Mouse (Mus musculus): ENCODE measurements around the gene Tada3. TPM values are rescaled to one million over a fixed set of nuclear protein-coding genes. Genes with fewer than 3 reads are reported as not detected.

Tada3 gene
- polyA plus RNA-seq, 1 experiment from 2014 or later = 52.6 TPM

- no peaks in the 10 kb centered on the region for H3K27me3 ChIP-seq (ENCODE audit: control insufficient read depth, insufficient read depth, low read length)
- no peak overlapping the region for H3K4me3 ChIP-seq (ENCODE audit: low read depth, low read length)
- no peak overlapping the region for H3K4me2 ChIP-seq (replicated peaks; ENCODE audit: low read depth, low read length)
- H3K4me1 ChIP-seq (ENCODE audit: control insufficient read depth, insufficient read depth, low read length) = no peaks in the 10 kb centered on the region
- peaks cover 15% of the 10 kb centered on the region for H3K36me3 ChIP-seq (ENCODE audit: control insufficient read depth, insufficient read depth, low read length)
- no peak overlapping the region for H3K27ac ChIP-seq (ENCODE audit: low read length)
- WGBS = 65% methylated on average over 8 of the region's 8 CpGs
- no peak for ATAC-seq (ENCODE audit: insufficient number of reproducible peaks, insufficient read depth, low FRiP score, low read depth)
- no peak overlapping the region for H3K9ac ChIP-seq (replicated peaks; ENCODE audit: low read depth, low read length)
- H3K9me3 ChIP-seq (ENCODE audit: control insufficient read depth, low read depth, low read length) = no peaks in the 10 kb centered on the region
Measured at GRCm38 (mm10) chr6:113364518-113365135, 13.1 kb downstream of the Tada3 start.

- no peak overlapping the region for H3K4me2 ChIP-seq (replicated peaks; ENCODE audit: low read depth, low read length)
- H3K9me3 ChIP-seq (ENCODE audit: control insufficient read depth, low read depth, low read length) = no peaks in the 10 kb centered on the region
- WGBS = 90% methylated on average over 1 of the region's 1 CpGs
- H3K9ac ChIP-seq (replicated peaks; ENCODE audit: low read depth, low read length) = no peak overlapping the region
- no peak for ATAC-seq (ENCODE audit: insufficient number of reproducible peaks, insufficient read depth, low FRiP score, low read depth)
- 0 out of 2 replicates have a peak, but pooled peaks cover 3% of the 10 kb centered on the region for H3K36me3 ChIP-seq (ENCODE audit: control insufficient read depth, insufficient read depth, low read length)
- H3K4me1 ChIP-seq (ENCODE audit: control insufficient read depth, insufficient read depth, low read length) = no peaks in the 10 kb centered on the region
- no peak overlapping the region for H3K4me3 ChIP-seq (ENCODE audit: low read depth, low read length)
- no peak overlapping the region for H3K27ac ChIP-seq (ENCODE audit: low read length)
- no peaks in the 10 kb centered on the region for H3K27me3 ChIP-seq (ENCODE audit: control insufficient read depth, insufficient read depth, low read length)
Measured at GRCm38 (mm10) chr6:113362241-113362640, 15.4 kb downstream of the Tada3 start.

- Histone ChIP-seq H3K4me2 (replicated peaks; ENCODE audit: low read depth, low read length) (no peak overlapping the region), H3K4me1 (ENCODE audit: control insufficient read depth, insufficient read depth, low read length) (no peaks in the 10 kb centered on the region), H3K9me3 (ENCODE audit: control insufficient read depth, low read depth, low read length) (no peaks in the 10 kb centered on the region), H3K27me3 (ENCODE audit: control insufficient read depth, insufficient read depth, low read length) (no peaks in the 10 kb centered on the region), H3K4me3 (ENCODE audit: low read depth, low read length) (no peak overlapping the region), H3K36me3 (ENCODE audit: control insufficient read depth, insufficient read depth, low read length) (no peaks in the 10 kb centered on the region), H3K9ac (replicated peaks; ENCODE audit: low read depth, low read length) (no peak overlapping the region), H3K27ac (ENCODE audit: low read length) (no peak overlapping the region)
- 73% methylated on average over 4 of the region's 4 CpGs for WGBS
- ATAC-seq (ENCODE audit: insufficient number of reproducible peaks, insufficient read depth, low FRiP score, low read depth) = no peak
Measured at GRCm38 (mm10) chr6:113361476-113361875, 16.2 kb downstream of the Tada3 start.

GRCm38 (mm10) chr6:113353696-113354095 lies 24.0 kb downstream of the Tada3 start:
- no peak overlapping the region for H3K27ac ChIP-seq (ENCODE audit: low read length)
- no peaks in the 10 kb centered on the region for H3K9me3 ChIP-seq (ENCODE audit: control insufficient read depth, low read depth, low read length)
- WGBS = 70% methylated on average over 3 of the region's 3 CpGs
- ATAC-seq (ENCODE audit: insufficient number of reproducible peaks, insufficient read depth, low FRiP score, low read depth) = no peak
- H3K36me3 ChIP-seq (ENCODE audit: control insufficient read depth, insufficient read depth, low read length) = no peaks in the 10 kb centered on the region
- H3K9ac ChIP-seq (replicated peaks; ENCODE audit: low read depth, low read length) = no peak overlapping the region
- H3K4me2 ChIP-seq (replicated peaks; ENCODE audit: low read depth, low read length) = no peak overlapping the region
- no peak overlapping the region for H3K4me3 ChIP-seq (ENCODE audit: low read depth, low read length)
- 0 out of 2 replicates have a peak, but pooled peaks cover 3% of the 10 kb centered on the region for H3K4me1 ChIP-seq (ENCODE audit: control insufficient read depth, insufficient read depth, low read length)
- H3K27me3 ChIP-seq (ENCODE audit: control insufficient read depth, insufficient read depth, low read length) = no peaks in the 10 kb centered on the region

- Histone ChIP-seq H3K9me3 (ENCODE audit: control insufficient read depth, low read depth, low read length) (no peaks in the 10 kb centered on the region), H3K36me3 (ENCODE audit: control insufficient read depth, insufficient read depth, low read length) (no peaks in the 10 kb centered on the region), H3K27me3 (ENCODE audit: control insufficient read depth, insufficient read depth, low read length) (no peaks in the 10 kb centered on the region), H3K4me3 (ENCODE audit: low read depth, low read length) (no peak overlapping the region), H3K27ac (ENCODE audit: low read length) (no peak overlapping the region), H3K4me2 (replicated peaks; ENCODE audit: low read depth, low read length) (no peak overlapping the region), H3K9ac (replicated peaks; ENCODE audit: low read depth, low read length) (no peak overlapping the region), H3K4me1 (ENCODE audit: control insufficient read depth, insufficient read depth, low read length) (0 out of 2 replicates have a peak, but pooled peaks cover 3% of the 10 kb centered on the region)
- no peak for ATAC-seq (ENCODE audit: insufficient number of reproducible peaks, insufficient read depth, low FRiP score, low read depth)
- WGBS = 80% methylated on average over 3 of the region's 3 CpGs
Measured at GRCm38 (mm10) chr6:113352820-113353219, 24.9 kb downstream of the Tada3 start.

- no peaks in the 10 kb centered on the region for H3K27me3 ChIP-seq (ENCODE audit: control insufficient read depth, insufficient read depth, low read length)
- H3K9me3 ChIP-seq (ENCODE audit: control insufficient read depth, low read depth, low read length) = no peaks in the 10 kb centered on the region
- no peaks in the 10 kb centered on the region for H3K36me3 ChIP-seq (ENCODE audit: control insufficient read depth, insufficient read depth, low read length)
- H3K4me1 ChIP-seq (ENCODE audit: control insufficient read depth, insufficient read depth, low read length) = 0 out of 2 replicates have a peak, but pooled peaks cover 3% of the 10 kb centered on the region
- H3K9ac ChIP-seq (replicated peaks; ENCODE audit: low read depth, low read length) = no peak overlapping the region
- 46% methylated on average over 10 of the region's 10 CpGs for WGBS
- no peak for ATAC-seq (ENCODE audit: insufficient number of reproducible peaks, insufficient read depth, low FRiP score, low read depth)
- no peak overlapping the region for H3K4me2 ChIP-seq (replicated peaks; ENCODE audit: low read depth, low read length)
- H3K4me3 ChIP-seq (ENCODE audit: low read depth, low read length) = no peak overlapping the region
- H3K27ac ChIP-seq (ENCODE audit: low read length) = no peak overlapping the region
Measured at GRCm38 (mm10) chr6:113351653-113352052, 26.0 kb downstream of the Tada3 start.

- H3K27me3 ChIP-seq (ENCODE audit: control insufficient read depth, insufficient read depth, low read length) = no peaks in the 10 kb centered on the region
- WGBS = 80% methylated on average over 1 of the region's 1 CpGs
- no peak overlapping the region for H3K9ac ChIP-seq (replicated peaks; ENCODE audit: low read depth, low read length)
- no peaks in the 10 kb centered on the region for H3K9me3 ChIP-seq (ENCODE audit: control insufficient read depth, low read depth, low read length)
- H3K4me2 ChIP-seq (replicated peaks; ENCODE audit: low read depth, low read length) = no peak overlapping the region
- H3K4me1 ChIP-seq (ENCODE audit: control insufficient read depth, insufficient read depth, low read length) = 0 out of 2 replicates have a peak, but pooled peaks cover 3% of the 10 kb centered on the region
- H3K4me3 ChIP-seq (ENCODE audit: low read depth, low read length) = no peak overlapping the region
- ATAC-seq (ENCODE audit: insufficient number of reproducible peaks, insufficient read depth, low FRiP score, low read depth) = no peak
- H3K36me3 ChIP-seq (ENCODE audit: control insufficient read depth, insufficient read depth, low read length) = no peaks in the 10 kb centered on the region
- H3K27ac ChIP-seq (ENCODE audit: low read length) = no peak overlapping the region
Measured at GRCm38 (mm10) chr6:113351161-113351560, 26.5 kb downstream of the Tada3 start.

GRCm38 (mm10) chr6:113350538-113350937 lies 27.1 kb downstream of the Tada3 start:
- H3K9me3 ChIP-seq (ENCODE audit: control insufficient read depth, low read depth, low read length) = no peaks in the 10 kb centered on the region
- no peak overlapping the region for H3K27ac ChIP-seq (ENCODE audit: low read length)
- H3K9ac ChIP-seq (replicated peaks; ENCODE audit: low read depth, low read length) = no peak overlapping the region
- ATAC-seq (ENCODE audit: insufficient number of reproducible peaks, insufficient read depth, low FRiP score, low read depth) = peak; percentile 42; the same call in 1 of the 2 replicates
- no peak overlapping the region for H3K4me2 ChIP-seq (replicated peaks; ENCODE audit: low read depth, low read length)
- H3K4me1 ChIP-seq (ENCODE audit: control insufficient read depth, insufficient read depth, low read length) = 0 out of 2 replicates have a peak, but pooled peaks cover 3% of the 10 kb centered on the region
- H3K4me3 ChIP-seq (ENCODE audit: low read depth, low read length) = no peak overlapping the region
- H3K36me3 ChIP-seq (ENCODE audit: control insufficient read depth, insufficient read depth, low read length) = no peaks in the 10 kb centered on the region
- no peaks in the 10 kb centered on the region for H3K27me3 ChIP-seq (ENCODE audit: control insufficient read depth, insufficient read depth, low read length)

- H3K9ac ChIP-seq (replicated peaks; ENCODE audit: low read depth, low read length) = no peak overlapping the region
- WGBS = 67% methylated on average over 4 of the region's 4 CpGs
- H3K27me3 ChIP-seq (ENCODE audit: control insufficient read depth, insufficient read depth, low read length) = no peaks in the 10 kb centered on the region
- H3K4me2 ChIP-seq (replicated peaks; ENCODE audit: low read depth, low read length) = no peak overlapping the region
- H3K36me3 ChIP-seq (ENCODE audit: control insufficient read depth, insufficient read depth, low read length) = no peaks in the 10 kb centered on the region
- peaks cover 16% of the 10 kb centered on the region for H3K4me1 ChIP-seq (ENCODE audit: control insufficient read depth, insufficient read depth, low read length)
- no peak overlapping the region for H3K4me3 ChIP-seq (ENCODE audit: low read depth, low read length)
- H3K27ac ChIP-seq (ENCODE audit: low read length) = no peak overlapping the region
- H3K9me3 ChIP-seq (ENCODE audit: control insufficient read depth, low read depth, low read length) = no peaks in the 10 kb centered on the region
- ATAC-seq (ENCODE audit: insufficient number of reproducible peaks, insufficient read depth, low FRiP score, low read depth) = no peak
Measured at GRCm38 (mm10) chr6:113346897-113347296, 30.8 kb downstream of the Tada3 start.
